Mouse (Mus musculus): ENCODE results near the gene C1qtnf2.

Gene C1qtnf2

GRCm38 (mm10) chr11:43483122-43483792 lies 9.2 kb downstream of the C1qtnf2 start:
- no peak for DNase-seq (ENCODE audit: low read depth in 1 of 2, low spot score in 2 of 2)

GRCm38 (mm10) chr11:43484057-43484456 lies 10.0 kb downstream of the C1qtnf2 start:
- no peak for DNase-seq (ENCODE audit: low read depth in 1 of 2, low spot score in 2 of 2)

GRCm38 (mm10) chr11:43484652-43485051 lies 10.6 kb downstream of the C1qtnf2 start:
- DNase-seq (ENCODE audit: low read depth in 1 of 2, low spot score in 2 of 2) = no peak

- DNase-seq (ENCODE audit: low read depth in 1 of 2, low spot score in 2 of 2) = no peak
These were observed 11.8 kb downstream of the C1qtnf2 start for GRCm38 (mm10) chr11:43485855-43486254.

GRCm38 (mm10) chr11:43492663-43493062 lies 18.6 kb downstream of the C1qtnf2 start:
- DNase-seq (ENCODE audit: low read depth in 1 of 2, low spot score in 2 of 2) = peak in 1 of 2 experiments; percentile 31

GRCm38 (mm10) chr11:43493815-43494409 lies 19.8 kb downstream of the C1qtnf2 start:
- peak in 1 of 2 experiments; percentile 20 for DNase-seq (ENCODE audit: low read depth in 1 of 2, low spot score in 2 of 2)

GRCm38 (mm10) chr11:43495037-43495436 lies 21.0 kb downstream of the C1qtnf2 start:
- no peak for DNase-seq (ENCODE audit: low read depth in 1 of 2, low spot score in 2 of 2)

- DNase-seq (ENCODE audit: low read depth in 1 of 2, low spot score in 2 of 2) = no peak
These were observed 21.5 kb downstream of the C1qtnf2 start for GRCm38 (mm10) chr11:43495532-43495931.

GRCm38 (mm10) chr11:43501256-43501655 lies 27.2 kb downstream of the C1qtnf2 start:
- DNase-seq (ENCODE audit: low read depth in 1 of 2, low spot score in 2 of 2) = no peak

GRCm38 (mm10) chr11:43505188-43505587 lies 31.1 kb downstream of the C1qtnf2 start:
- no peak for DNase-seq (ENCODE audit: low read depth in 1 of 2, low spot score in 2 of 2)

- no peak for DNase-seq (ENCODE audit: low read depth in 1 of 2, low spot score in 2 of 2)
These were observed 33.9 kb downstream of the C1qtnf2 start for GRCm38 (mm10) chr11:43507976-43508375.

- no peak for DNase-seq (ENCODE audit: low read depth in 1 of 2, low spot score in 2 of 2)
These were observed 35.8 kb downstream of the C1qtnf2 start for GRCm38 (mm10) chr11:43509878-43510277.

- DNase-seq (ENCODE audit: low read depth in 1 of 2, low spot score in 2 of 2) = no peak
These were observed 38.6 kb downstream of the C1qtnf2 start for GRCm38 (mm10) chr11:43512661-43513190.

- no peak for DNase-seq (ENCODE audit: low read depth in 1 of 2, low spot score in 2 of 2)
These were observed 42.4 kb downstream of the C1qtnf2 start for GRCm38 (mm10) chr11:43516344-43517021.

- DNase-seq (ENCODE audit: low read depth in 1 of 2, low spot score in 2 of 2) = no peak
These were observed 43.6 kb downstream of the C1qtnf2 start for GRCm38 (mm10) chr11:43517641-43518040.

- DNase-seq (ENCODE audit: low read depth in 1 of 2, low spot score in 2 of 2) = no peak
These were observed 44.0 kb downstream of the C1qtnf2 start for GRCm38 (mm10) chr11:43518086-43518485.

- no peak for DNase-seq (ENCODE audit: low read depth in 1 of 2, low spot score in 2 of 2)
These were observed 44.7 kb downstream of the C1qtnf2 start for GRCm38 (mm10) chr11:43518821-43519220.

GRCm38 (mm10) chr11:43520521-43520920 lies 46.4 kb downstream of the C1qtnf2 start:
- DNase-seq (ENCODE audit: low read depth in 1 of 2, low spot score in 2 of 2) = no peak

GRCm38 (mm10) chr11:43528078-43528682 lies 54.1 kb downstream of the C1qtnf2 start:
- no peak for DNase-seq (ENCODE audit: low read depth in 1 of 2, low spot score in 2 of 2)

- no peak for DNase-seq (ENCODE audit: low read depth in 1 of 2, low spot score in 2 of 2)
These were observed 54.8 kb downstream of the C1qtnf2 start, which contains the start of gene Ccnjl for GRCm38 (mm10) chr11:43528683-43529499. Gene Ccnjl, plus strand, starts transcription at chr11:43528784.

- DNase-seq (ENCODE audit: low read depth in 1 of 2, low spot score in 2 of 2) = no peak
These were observed 56.0 kb downstream of the C1qtnf2 start for GRCm38 (mm10) chr11:43530043-43530442.
